Mouse (Mus musculus): ENCODE data around the gene Tlcd2.
A peak's percentile ranks its signal among the peaks of the same experiment; 100 is the strongest.

The Tlcd2 gene

DNA sequence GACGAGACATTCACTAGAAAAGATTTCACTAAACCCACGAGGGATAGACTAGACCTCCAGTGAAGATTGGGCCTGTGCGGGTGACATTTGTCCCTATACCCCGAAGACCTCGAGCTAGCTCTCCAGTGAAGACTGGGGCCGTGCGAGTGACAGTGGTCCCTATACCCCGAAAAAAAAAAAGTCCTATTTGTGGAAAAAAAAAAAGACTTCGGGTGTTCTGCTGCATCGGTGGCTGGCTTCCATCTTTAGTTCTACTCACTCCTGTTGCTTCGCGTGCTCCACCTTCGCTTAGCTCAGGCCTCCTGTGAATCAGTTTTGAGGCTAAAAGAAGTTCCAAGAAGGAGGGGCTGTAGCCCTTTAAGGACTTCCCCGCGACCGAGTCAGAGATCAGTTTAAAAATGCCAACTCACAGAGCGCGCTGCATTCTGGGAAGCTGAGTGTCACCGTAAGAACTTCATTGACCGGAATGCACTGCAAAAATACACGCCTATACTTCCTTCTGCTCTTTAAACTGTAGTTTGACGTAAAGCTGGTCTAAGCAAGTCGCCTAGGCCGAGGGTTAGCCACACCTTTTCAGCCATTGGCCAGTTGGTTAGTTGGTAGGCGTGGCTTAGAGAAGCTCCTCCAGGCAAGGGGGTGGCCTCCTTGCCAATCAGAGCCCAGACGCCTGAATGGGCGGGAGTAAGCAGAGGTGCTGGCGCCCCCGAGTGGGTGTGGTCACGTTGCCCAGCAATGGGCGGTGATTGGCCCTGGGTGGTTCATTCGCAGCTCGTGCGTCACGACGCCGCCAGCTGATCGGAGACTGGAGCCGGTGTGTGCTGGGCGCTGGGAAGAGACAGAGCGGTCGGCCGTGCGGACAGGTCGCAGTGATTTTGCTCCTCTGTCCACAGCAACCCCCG is at the start of gene Tlcd2:
Gene Tlcd2, plus strand, starts transcription at position 872 of the 899 bp plus-strand sequence.
- DNase-seq (ENCODE audit: low read depth, low spot score): peak; percentile 99

DNA sequence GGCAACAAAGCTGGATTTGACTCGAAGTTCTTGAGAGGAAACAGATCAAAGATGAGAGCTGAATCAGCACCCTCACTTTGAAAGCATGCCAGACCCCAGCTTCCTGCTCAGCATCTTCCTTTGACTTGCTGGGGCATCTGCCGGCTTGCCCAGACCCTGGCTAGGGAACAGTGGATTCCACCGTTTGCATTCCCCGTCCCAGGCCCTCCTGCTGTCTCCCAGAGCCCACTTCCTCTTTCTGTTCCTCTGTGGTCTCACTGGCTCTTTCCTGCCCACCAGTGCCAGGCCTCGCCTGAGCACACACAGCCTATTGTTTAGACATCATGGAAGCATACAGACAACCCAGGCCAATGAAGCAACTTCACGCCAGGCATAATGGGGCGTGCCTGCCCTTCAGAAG is 46.4 kb upstream of the Tlcd2 start:
- DNase-seq (ENCODE audit: low read depth, low spot score): no peak

DNA sequence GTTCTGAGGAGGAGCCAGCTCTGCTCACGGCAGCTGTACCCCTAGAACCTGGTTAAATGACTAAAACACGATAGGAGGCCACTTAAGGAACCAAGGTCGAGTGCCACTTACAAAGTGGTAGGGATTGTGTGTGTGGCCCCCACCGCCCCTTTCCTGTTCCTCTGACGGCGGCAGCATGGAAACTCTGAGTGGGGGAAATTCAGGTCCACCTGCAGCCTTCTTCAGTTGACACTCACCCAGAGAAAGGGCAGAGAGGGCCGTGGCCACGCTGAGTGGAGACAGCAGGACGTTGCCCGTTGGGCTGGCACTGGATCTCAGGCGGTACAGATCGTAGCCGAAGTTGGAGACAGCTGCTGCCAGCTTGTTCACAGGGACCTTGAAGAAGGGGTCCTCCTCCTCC is 45.5 kb upstream of the Tlcd2 start:
- no peak for DNase-seq (ENCODE audit: low read depth, low spot score)

DNA sequence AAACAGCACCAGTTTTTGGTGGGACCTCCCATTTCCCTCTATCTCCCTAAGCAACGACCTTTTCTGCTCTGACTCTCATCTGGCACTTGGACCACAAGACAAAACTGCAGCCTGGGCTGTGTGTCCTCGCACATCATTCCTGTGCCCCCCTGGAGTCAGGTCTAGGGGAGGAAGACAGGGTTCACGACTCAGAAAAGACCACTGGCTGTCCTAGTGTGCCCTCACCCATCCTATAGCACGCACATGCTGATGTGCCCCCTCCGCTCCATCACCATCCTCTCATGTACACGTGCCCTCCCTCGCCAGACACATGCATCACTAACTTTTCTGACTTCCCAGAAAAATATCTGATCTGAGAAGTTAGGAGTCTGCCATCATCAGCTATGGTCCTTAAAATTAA is 41.5 kb upstream of the Tlcd2 start:
- no peak for DNase-seq (ENCODE audit: low read depth, low spot score)

DNA sequence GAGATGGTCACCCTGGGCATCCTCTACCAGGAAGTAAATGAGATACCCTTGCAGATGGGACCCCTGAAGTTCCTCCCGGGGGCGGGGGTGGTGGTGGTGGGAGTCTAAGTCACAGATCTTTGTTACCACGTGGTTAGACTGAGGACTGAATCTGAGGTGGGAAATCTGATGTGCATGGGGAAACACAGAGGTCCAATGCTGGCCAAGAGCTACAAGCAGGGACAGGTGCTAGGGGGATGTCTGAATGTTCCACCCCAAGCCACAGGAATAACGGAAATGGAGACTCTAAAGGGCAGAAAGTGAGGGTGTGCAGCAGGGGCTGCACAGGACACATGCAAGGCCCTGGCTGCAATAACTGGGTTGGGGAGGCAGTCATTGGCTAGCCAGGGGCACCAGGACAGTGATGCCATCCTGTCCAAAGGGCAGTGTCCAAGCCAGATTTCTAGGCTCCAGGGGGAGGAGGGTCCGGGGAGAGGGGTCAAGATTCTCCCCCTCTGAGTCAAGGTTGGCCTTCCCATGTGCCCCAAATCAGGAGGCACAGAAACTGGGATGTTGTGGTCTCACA is 40.6 kb upstream of the Tlcd2 start:
- no peak for DNase-seq (ENCODE audit: low read depth, low spot score)

DNA sequence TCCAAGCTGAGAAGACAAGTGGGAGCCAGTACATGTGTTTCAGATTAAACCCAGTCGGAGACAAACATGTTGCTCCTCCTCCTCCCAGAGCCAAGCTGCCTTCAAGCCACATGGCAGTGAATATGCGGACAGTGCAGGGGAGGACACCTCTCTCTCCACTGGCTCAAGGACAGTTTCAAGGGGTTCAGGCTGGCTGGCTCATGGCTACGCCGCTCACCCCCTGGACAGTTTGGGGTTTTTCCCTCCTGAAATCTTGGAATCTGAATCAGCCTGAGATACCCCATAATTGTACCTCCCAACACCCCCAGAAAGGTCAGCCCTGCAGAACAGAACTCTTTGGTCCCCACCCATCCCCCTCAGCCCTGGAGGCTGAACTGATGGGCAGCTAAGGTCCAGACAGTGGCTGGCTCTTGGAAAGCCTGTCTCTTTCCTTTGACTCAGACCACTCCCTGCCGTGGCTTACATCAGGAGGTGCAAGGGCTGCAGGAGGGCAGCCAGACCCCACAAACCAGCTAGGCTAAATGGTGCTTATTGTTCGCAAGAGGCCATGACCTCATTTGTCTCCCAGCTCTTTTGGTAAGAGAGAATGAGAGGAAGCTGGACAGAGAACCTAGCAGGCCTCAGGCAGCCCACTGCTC is 40.0 kb upstream of the Tlcd2 start:
- no peak for DNase-seq (ENCODE audit: low read depth, low spot score)

DNA sequence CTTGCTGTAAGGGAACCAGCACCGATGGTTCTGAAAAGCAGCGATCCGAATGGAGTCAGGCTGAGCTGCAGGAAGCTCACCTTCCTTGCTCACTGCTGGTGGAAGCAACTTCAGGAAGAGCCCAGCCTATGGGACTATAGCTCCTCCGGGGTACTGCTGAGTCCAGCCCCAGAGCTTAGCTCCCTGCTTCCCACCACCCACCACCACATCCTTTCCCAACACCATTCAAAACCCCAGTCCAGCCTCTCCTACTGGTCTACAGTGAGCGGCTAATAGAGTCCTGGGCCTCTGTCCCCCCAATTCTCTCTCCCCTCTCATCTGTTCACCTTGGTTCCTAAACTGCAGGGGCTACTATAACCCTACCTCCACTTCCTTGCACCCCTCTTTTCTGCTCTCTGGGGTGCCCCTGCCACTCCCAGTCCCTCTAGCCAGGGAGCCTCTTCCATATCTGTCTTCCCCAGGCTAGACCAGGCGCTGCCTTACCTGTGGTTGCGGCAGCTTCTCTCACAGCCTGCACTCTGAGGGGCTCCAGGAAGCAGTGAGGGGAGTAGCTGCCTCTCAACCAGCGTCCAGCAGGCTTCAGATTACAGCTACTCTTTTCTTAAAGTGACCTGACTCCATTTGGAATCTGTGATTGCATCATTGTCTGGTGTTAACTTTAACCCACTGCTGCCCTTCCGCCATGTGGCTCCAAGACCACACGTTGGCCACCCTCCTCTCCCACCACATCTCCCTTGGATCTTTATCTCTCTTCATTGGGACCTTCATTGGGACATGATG is 39.3 kb upstream of the Tlcd2 start, which contains the start of gene Serpinf1:
Gene Serpinf1, minus strand, starts transcription at position 689 of the 780 bp plus-strand sequence.
- no peak for DNase-seq (ENCODE audit: low read depth, low spot score)

DNA sequence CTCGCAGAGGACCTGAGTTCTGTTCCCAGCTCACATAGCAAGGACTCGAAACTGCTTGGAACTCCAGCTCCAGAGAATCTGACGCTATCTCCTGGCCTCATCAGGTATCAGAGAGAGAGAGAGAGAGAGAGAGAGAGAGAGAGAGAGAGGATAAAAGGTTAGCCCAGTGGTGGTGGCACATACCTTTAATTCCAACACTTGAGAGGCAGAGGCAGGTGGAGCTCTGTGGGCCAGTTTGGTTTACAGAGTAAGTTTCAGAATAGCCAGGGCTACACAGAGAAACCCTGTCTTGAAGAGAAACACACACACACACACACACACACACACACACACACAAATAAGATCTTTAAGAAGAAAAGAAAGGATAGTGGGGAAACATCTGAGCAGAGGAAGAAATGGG is 38.4 kb upstream of the Tlcd2 start:
- DNase-seq (ENCODE audit: low read depth, low spot score): no peak

DNA sequence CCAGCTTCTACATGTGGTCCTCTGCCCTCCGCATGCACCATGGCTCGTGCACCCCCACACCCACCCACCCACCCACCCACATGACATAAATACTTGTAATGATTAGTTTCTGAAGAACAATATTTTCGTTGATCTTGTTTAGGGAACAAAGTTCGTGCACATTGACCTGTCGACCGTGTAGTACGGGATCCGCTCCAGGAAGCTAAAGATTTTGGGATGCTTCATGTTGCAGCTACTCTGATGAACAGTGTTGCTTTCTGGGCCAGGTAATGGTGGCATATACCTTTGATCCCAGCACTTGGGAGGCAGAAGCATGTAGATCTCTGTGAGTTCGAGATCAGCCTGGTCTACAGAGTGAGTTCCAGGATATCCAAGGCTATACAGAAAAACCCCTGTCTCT is 37.5 kb upstream of the Tlcd2 start:
- no peak for DNase-seq (ENCODE audit: low read depth, low spot score)

DNA sequence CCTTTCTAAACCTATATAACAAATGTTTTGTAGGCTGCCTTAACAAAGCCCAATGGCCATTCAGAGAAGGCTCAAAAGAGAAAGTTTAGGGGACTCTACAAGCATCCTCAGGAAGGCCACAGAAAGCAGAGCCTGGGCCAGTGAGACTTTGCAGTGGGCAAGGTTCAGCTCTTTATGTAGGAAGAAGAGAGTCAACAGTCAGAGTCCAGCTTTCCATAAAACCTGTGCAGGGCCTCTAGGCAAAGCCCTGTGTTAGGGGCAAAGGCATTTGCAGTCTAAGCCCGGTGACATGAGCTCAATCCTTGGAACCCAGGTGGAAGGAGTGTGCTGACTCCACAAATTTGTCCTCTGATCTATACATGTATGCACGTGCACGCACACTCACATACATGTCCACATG is 37.1 kb upstream of the Tlcd2 start:
- no peak for DNase-seq (ENCODE audit: low read depth, low spot score)

DNA sequence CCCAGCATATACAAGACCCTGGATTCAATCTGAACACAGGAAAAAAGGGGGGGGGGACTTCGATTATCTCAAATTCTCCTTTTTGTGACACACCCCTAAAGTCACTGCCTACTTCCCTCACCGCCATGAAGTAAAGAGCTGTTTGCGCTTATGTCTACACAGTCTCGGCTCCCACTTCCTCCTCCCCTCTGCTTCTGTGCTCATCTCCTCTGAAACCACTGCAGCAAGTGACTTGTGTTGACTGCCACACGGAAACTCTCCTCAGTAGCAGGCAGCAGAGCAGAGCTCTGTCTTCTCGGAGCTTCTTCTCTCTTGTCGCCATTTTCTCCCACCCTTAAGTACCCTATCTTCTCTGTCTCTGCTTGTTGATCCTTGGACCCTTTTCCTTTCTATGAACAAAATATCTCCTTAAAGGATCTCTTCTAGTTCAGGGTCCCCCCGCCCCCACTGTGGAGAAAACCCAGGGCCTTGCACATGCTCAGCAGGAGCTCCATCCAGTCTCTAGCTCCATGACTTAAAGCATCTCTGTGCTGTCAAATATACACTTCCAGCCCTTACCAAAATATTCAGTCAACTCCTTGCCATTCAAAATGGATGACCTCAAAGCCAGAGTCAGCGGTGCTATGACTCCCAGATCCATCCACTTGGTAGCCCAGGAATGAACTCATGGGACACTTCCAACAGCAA is 32.4 kb upstream of the Tlcd2 start:
- DNase-seq (ENCODE audit: low read depth, low spot score): no peak

DNA sequence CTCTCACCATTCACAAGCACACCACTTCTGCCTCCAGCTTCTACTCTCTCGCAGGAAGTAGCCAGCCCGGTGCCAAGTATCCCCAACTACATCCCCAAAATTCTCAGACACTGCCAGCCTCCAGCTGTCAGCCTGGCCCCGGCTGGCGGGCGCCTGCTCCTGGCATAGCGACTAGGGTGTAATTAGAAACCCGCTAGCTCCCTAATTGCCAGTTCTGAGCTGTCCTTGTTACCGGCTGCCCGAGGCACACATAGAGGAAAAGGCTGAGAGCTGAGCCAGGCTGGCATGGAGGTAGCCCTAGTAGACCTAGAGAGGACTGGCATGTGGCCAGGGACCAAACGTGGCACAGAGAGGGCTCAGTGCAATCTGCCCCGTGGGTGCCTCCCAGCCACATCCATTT is 30.2 kb upstream of the Tlcd2 start:
- DNase-seq (ENCODE audit: low read depth, low spot score): no peak

DNA sequence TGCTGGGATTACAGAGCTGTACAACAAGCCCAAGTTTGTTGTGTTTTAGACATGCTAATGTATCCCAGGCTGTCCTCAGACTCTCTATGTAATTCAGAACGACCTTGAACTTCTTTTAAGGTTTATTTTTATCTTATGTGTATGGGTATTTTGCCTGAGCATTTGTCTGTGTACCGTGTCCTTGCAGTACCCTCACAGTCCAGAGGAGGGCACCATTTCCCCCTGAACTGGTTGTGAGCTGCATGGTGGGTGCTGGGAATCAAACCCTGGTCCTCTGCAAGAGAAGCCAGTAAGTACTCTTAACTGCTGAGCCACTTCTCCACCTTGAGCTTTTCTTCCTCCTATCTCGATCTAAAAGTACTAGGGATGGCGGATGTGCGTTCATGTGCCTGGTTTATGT is 27.4 kb upstream of the Tlcd2 start:
- DNase-seq (ENCODE audit: low read depth, low spot score): no peak

DNA sequence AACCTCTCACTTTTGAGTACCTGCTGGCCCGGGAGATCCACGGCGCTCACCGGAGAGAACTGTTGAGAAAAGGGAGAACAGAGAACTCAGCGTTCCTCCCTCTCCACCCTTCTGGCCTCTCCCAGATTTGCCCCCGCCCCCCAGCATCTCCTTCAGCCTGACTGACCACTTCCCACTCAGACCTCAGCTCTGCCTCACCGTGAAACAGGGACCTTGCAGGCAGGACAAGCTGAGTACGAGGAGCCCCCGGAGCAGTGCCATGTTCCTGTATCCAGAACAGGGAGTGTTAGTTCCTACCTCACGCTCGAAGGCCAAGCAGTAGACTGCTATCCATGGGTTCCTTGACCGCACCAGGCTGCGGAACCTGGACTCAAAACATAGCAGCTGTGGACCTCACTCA is 23.3 kb upstream of the Tlcd2 start:
- no peak for DNase-seq (ENCODE audit: low read depth, low spot score)

DNA sequence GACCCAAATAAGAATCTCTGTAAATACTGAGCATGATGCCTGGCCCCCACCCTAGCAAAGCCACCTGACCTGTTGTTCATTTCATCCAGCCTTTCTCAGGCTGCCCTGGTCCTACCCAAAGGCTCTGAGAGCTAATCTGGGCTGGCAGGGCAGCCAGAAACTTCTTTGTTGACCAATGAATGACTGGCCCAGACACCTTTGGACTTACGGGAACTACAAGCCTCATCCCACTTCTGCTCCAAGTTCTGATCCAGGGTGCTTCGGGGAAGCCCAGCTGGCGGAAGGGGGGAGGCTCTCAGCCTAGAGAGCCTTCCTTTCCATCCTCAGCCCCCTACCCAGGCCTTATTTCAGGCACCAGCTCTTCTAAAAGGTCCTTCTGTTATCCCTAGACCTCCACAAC is 22.7 kb upstream of the Tlcd2 start:
- no peak for DNase-seq (ENCODE audit: low read depth, low spot score)

DNA sequence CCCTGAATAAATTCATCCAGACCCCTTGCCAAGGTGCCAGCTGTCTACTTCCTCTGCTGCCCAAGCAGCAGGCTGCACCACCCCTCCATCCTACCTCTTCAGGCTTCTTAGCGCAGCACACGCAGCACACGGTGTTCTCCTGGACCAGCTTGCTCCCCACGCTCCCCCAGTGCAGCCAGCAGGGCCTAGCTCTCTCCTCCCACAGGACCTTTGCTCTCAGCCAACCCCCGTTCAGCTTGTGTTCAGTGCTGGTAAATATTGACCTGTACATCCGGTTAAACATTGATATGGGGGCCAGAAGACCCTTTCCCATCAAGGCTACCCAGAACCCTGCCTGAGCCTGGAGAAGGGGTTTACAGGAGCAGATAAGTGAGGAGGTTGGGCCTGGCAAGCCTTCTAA is 22.2 kb upstream of the Tlcd2 start, which contains the start of gene Serpinf2:
Gene Serpinf2, minus strand, starts transcription at position 229 of the 400 bp plus-strand sequence.
- DNase-seq (ENCODE audit: low read depth, low spot score): no peak

DNA sequence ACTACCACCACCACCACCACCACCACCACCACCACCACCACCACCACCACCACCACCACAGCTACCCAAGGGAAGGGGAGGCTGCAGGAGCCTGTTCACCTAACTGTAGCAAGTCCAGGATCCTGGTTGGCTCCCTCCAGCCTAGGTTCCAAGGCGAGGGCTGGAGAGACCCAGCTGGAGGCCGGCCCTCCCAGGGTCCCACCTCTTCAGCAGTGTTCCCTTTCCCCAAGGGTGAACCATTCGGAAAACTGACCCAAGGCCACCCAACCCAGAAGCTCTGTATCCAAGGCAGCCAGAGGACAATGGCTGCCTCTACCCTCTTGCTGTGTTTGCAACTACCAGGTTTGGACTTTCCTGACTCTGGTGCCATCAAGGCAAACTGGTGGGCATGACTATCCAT is 21.6 kb upstream of the Tlcd2 start:
- DNase-seq (ENCODE audit: low read depth, low spot score): no peak

DNA sequence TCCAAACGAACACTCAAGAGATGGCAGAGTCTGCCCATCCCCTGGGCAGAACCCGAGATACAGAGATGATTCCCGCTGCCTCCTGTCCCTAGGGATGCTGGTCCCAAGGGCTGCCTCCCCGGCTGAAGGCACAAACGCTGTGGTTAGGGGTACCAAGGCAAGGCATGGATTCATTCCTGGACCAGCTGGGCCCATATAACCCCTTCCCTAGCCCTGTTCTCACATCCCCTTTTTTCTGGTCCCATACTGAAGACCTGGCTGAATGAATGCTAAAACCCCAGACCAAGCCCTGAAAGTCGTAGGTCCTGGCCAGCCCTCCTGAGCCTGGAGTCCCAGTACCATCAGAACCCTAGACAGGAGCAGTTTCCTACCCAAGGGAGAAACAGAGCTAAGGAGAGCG is 20.5 kb upstream of the Tlcd2 start:
- DNase-seq (ENCODE audit: low read depth, low spot score): no peak

DNA sequence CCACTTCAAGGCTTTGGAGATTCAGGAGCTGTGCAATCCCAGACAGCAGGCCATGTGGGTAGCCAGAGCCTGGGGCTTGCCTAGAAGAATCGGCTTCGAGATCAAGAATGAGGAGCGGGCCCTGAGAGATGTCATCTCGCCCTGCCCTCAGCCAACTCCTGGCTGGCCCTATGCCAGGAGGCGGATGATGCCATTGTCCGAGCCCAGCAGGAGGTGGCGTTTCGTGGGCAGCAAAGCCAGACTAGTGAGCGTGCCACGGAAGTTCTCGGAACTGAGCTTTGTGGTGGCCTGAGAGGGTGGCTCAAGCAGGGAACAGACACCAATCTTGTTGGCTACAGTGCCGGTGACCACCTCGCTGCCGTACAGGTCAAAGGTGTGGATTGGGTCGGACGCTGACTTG is 19.9 kb upstream of the Tlcd2 start:
- no peak for DNase-seq (ENCODE audit: low read depth, low spot score)

DNA sequence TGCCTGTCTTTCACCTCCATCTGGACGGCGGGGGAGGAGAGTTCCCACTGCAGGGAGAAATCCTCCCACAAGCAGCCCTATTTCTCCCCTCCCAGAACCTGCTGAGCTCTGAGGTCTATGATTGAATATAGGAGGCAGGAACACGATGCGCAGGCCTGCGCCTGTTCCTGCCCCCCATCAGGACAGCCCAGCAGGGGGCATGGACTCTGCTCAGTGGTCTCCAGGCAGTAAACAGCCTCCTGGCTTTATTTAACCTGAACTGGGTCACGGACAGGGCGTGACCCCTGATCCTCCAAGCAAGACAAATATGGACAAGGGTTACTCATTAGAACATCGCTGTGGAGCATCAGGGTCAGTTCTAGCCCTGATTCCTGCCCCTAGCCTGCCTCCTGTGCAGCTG is 17.8 kb upstream of the Tlcd2 start:
- no peak for DNase-seq (ENCODE audit: low read depth, low spot score)

DNA sequence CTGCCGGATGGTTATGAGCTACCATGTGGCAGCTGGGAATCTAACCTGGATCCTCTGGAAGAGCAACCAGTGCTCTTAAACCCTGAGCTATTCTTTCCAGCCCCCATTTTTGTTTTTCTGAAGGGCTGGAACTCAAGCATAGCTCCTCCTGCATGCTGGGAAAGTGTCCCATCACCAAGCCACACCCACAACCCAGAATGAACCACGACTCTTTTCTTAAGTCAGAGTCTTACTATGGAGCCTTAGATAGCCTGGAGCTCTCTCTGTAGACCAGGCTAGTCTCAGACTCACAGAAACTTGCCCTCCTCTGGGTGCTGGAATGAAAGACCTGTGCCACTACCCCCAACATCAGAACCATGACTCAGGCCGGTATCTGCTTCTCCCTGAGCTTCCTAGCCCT is 12.9 kb upstream of the Tlcd2 start:
- no peak for DNase-seq (ENCODE audit: low read depth, low spot score)

Data from retina, postnatal 7 days (tissue).